Comparison of ENCODE assay signal across 16 mouse cellular contexts in genomic region chr4:53395002-53395401, GRCm38 (mm10). TPM values are rescaled to one million over a fixed set of nuclear protein-coding genes. Genes with fewer than 3 reads are reported as not detected.
A peak's percentile ranks its signal among the peaks of the same experiment; 100 is the strongest.
DNase-seq lines count a peak whose midpoint lies in the region; ATAC-seq and TF ChIP-seq lines count a peak whose summit lies in the region.
"Had no signal": no experiment of that assay in that cellular context is flagged by ENCODE, and none has a peak within 500 bp of the region (broad histone marks: within the 10 kb centered on the region; RNA-seq: fewer than 3 reads in every experiment).

No protein-coding gene starts in this region.

- peak; percentile 24 for DNase-seq in liver
- DNase-seq in liver, embryonic 11.5 days (ENCODE audit: low spot score) = no peak
- peak; percentile 65 to 68 for DNase-seq in adrenal gland, postnatal 36 days
- peak; percentile 95 for DNase-seq in liver, adult 2 months (ENCODE audit: extremely low read depth, low read depth, low spot score)
- DNase-seq in urinary bladder, adult 18-20 months (ENCODE audit: low spot score in 2 of 2) = no peak
- DNase-seq in hindbrain, embryonic 10.5 days (ENCODE audit: low spot score) = no peak
- no peak for DNase-seq in midbrain, embryonic 10.5 days (ENCODE audit: low spot score)
- DNase-seq: cerebellum, adult 8-10 months; gastrocnemius, postnatal 10 days; layer of hippocampus, postnatal 36 days; right cerebral cortex, postnatal 4 days; thymus, postnatal 4 days had no signal

- no peak; the same call in 1 of the 2 replicates for ATAC-seq in liver, embryonic 11.5 days (replicated peaks; ENCODE audit: low FRiP score)
- ATAC-seq: intestine, embryonic 15.5 days had no signal

- H3K36me3 ChIP-seq in liver, embryonic 11.5 days (ENCODE audit: control insufficient read depth, insufficient read depth, low read length) = no peaks in the 10 kb centered on the region
- H3K36me3 ChIP-seq in liver, adult 2 months (ENCODE audit: control insufficient read depth, insufficient read depth, low read length) = no peaks in the 10 kb centered on the region
- H3K36me3 ChIP-seq in hindbrain, embryonic 10.5 days = no peaks in the 10 kb centered on the region
- H3K36me3 ChIP-seq in midbrain, embryonic 10.5 days = no peaks in the 10 kb centered on the region
- H3K36me3 ChIP-seq: heart, embryonic 15.5 days; intestine, embryonic 15.5 days; neural tube, embryonic 13.5 days had no signal

- no peak overlapping the region for H3K4me3 ChIP-seq in liver, embryonic 11.5 days (ENCODE audit: low read depth, low read length)
- H3K4me3 ChIP-seq in liver, adult 2 months (ENCODE audit: insufficient read depth, low read depth, low read length) = no peak overlapping the region
- H3K4me3 ChIP-seq in hindbrain, embryonic 10.5 days = no peak overlapping the region
- H3K4me3 ChIP-seq in midbrain, embryonic 10.5 days = no peak overlapping the region
- H3K4me3 ChIP-seq: heart, embryonic 15.5 days; intestine, embryonic 15.5 days; neural tube, embryonic 13.5 days had no signal

- H3K4me1 ChIP-seq in liver, embryonic 11.5 days (replicated peaks; ENCODE audit: control insufficient read depth, insufficient read depth, low read length) = no peaks in the 10 kb centered on the region
- H3K4me1 ChIP-seq in liver, adult 2 months (ENCODE audit: control insufficient read depth, insufficient read depth, low read length) = peaks cover 5% of the 10 kb centered on the region; the same call in 1 of the 2 replicates
- no peaks in the 10 kb centered on the region for H3K4me1 ChIP-seq in hindbrain, embryonic 10.5 days (replicated peaks)
- H3K4me1 ChIP-seq in midbrain, embryonic 10.5 days = no peaks in the 10 kb centered on the region
- H3K4me1 ChIP-seq: intestine, embryonic 15.5 days; neural tube, embryonic 13.5 days had no signal

- H3K79me2 ChIP-seq in liver, adult 2 months (ENCODE audit: control insufficient read depth, insufficient read depth, low read length) = no peaks in the 10 kb centered on the region

- TF ChIP-seq POLR2A in liver, adult 2 months (IDR thresholded peaks at IDR 0.05; ENCODE audit: extremely low read depth, insufficient read depth, low read length) = no peak

- no peaks in the 10 kb centered on the region for H3K27me3 ChIP-seq in liver, embryonic 11.5 days (replicated peaks; ENCODE audit: control insufficient read depth, insufficient read depth, low read length)
- H3K27me3 ChIP-seq in liver, adult 2 months (ENCODE audit: control insufficient read depth, insufficient read depth, low read length) = no peaks in the 10 kb centered on the region
- H3K27me3 ChIP-seq in hindbrain, embryonic 10.5 days (ENCODE audit: insufficient read depth, poor library complexity, severe bottlenecking) = no peaks in the 10 kb centered on the region
- no peaks in the 10 kb centered on the region for H3K27me3 ChIP-seq in midbrain, embryonic 10.5 days (ENCODE audit: low read depth, poor library complexity, severe bottlenecking)
- H3K27me3 ChIP-seq: heart, embryonic 15.5 days; intestine, embryonic 15.5 days; neural tube, embryonic 13.5 days had no signal

- no peak overlapping the region for H3K27ac ChIP-seq in liver, embryonic 11.5 days (ENCODE audit: low read depth, low read length)
- H3K27ac ChIP-seq in liver, adult 2 months (replicated peaks; ENCODE audit: insufficient read depth, low read depth, low read length) = peak overlapping the region; percentile 72
- no peak overlapping the region for H3K27ac ChIP-seq in hindbrain, embryonic 10.5 days
- no peak overlapping the region for H3K27ac ChIP-seq in midbrain, embryonic 10.5 days (replicated peaks)
- H3K27ac ChIP-seq: heart, embryonic 15.5 days; hindbrain, embryonic 14.5 days; intestine, embryonic 15.5 days; neural tube, embryonic 13.5 days had no signal

- no peak overlapping the region for H3K4me2 ChIP-seq in liver, embryonic 11.5 days
- H3K4me2 ChIP-seq: heart, embryonic 15.5 days; hindbrain, embryonic 14.5 days; intestine, embryonic 15.5 days; neural tube, embryonic 13.5 days had no signal

- WGBS in liver, embryonic 11.5 days = 70% methylated on average over 3 of the region's 3 CpGs
- WGBS in liver, adult 2 months = 27% methylated on average over 3 of the region's 3 CpGs
- WGBS in hindbrain, embryonic 10.5 days = 84% methylated on average over 3 of the region's 3 CpGs
- 81% methylated on average over 3 of the region's 3 CpGs for WGBS in midbrain, embryonic 10.5 days

- no peak overlapping the region for H3K9ac ChIP-seq in liver, embryonic 11.5 days (ENCODE audit: low read depth, low read length)
- H3K9ac ChIP-seq in liver, adult 2 months (ENCODE audit: low read depth, low read length) = no peak overlapping the region
- H3K9ac ChIP-seq: heart, embryonic 15.5 days; hindbrain, embryonic 14.5 days; intestine, embryonic 15.5 days; neural tube, embryonic 13.5 days had no signal

- H3K9me3 ChIP-seq in liver, embryonic 11.5 days (ENCODE audit: control insufficient read depth, low read length) = no peaks in the 10 kb centered on the region
- H3K9me3 ChIP-seq in hindbrain, embryonic 10.5 days = no peaks in the 10 kb centered on the region
- no peaks in the 10 kb centered on the region for H3K9me3 ChIP-seq in midbrain, embryonic 10.5 days (replicated peaks)
- H3K9me3 ChIP-seq: heart, embryonic 15.5 days; intestine, embryonic 15.5 days; neural tube, embryonic 13.5 days had no signal

- no peak for TF ChIP-seq CTCF in liver, adult 2 months (IDR thresholded peaks at IDR 0.05; ENCODE audit: low read depth, low read length)

RNA-seq across cellular contexts. Expression of gene Slc44a1, which starts 45.2 kb away (rescaled TPM):
- 19.2 and 20.8 TPM in 2 replicates for polyA plus RNA-seq in liver, embryonic 11.5 days (2014; fragmentation: Nextera tagmentation; extraction: Ambion mirVana)
- 100 to 1,000 TPM; 111 to 116 TPM for total RNA-seq in adrenal gland, postnatal 36 days (2021)
- total RNA-seq in liver, adult 2 months (2014; rRNA removed) = 32.9 and 36.6 TPM in 2 replicates
- 15.5 and 16.3 TPM in 2 replicates for polyA plus RNA-seq in liver, adult 2 months (2012; rRNA removed)
- 10.8 and 12.0 TPM in 2 replicates for polyA plus RNA-seq in hindbrain, embryonic 10.5 days (2016; fragmentation: Nextera tagmentation; extraction: Ambion mirVana)
- 8.7 and 10.5 TPM in 2 replicates for polyA plus RNA-seq in midbrain, embryonic 10.5 days (2016; fragmentation: Nextera tagmentation; extraction: Ambion mirVana)

Comparison
In these comparisons a context has a peak if more than half of its experiments do, and no peak if none do; other contexts are left out.
1. DNase-seq: peak in liver (single experiment), adrenal gland, postnatal 36 days (2 of 2) and liver, adult 2 months (single experiment); none in liver, embryonic 11.5 days (single experiment), urinary bladder, adult 18-20 months (0 of 2), hindbrain, embryonic 10.5 days (single experiment) and midbrain, embryonic 10.5 days (single experiment).